Mouse (Mus musculus): ENCODE results near the gene Srrm4. TPM values are rescaled to one million over a fixed set of nuclear protein-coding genes. Genes with fewer than 3 reads are reported as not detected.

Srrm4 gene
- polyA plus RNA-seq, 1 experiment from 2014 or later: 0.58 TPM

DNA sequence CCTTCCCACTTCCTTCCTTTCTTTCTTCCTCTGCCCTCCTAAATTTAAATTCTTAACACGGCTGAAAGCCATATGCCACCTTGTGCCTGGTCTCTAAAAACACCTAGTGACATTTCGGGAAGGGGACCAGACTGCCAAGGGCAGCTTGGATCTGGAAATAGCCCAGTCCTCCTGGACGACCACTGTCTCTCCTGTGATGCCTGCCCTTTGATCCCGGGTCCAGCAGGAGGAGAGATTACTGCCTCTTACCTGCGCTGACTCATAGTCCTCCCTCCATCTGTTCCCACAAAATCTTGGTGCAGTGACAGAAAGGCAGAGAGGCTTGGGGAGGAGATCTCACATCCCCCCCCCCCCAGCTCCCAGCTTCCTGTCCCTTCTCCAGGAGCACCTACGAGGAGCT, 27.9 kb downstream of the Srrm4 start:
- 52% methylated on average over 6 of the region's 6 CpGs for WGBS

DNA sequence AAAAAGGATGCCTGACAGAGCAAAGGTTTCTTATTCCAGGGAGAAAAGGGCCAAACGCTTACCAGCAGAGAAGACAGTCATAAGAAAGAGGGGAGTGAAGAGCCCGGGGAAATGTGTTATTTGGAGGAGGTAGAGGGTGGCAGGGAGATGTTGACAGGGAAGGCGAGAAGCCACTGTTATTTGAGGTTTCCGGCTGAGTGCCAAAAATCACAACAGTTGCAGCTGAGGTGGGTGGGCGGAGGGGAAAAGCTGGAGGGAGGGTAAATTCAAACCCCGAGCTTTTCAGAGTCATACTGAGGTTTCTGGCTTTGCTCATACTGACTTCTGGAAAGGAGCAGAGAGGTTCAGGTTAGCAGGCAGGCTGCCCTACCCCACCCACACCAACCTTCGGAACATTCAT, 32.5 kb downstream of the Srrm4 start:
- H3K9ac ChIP-seq (ENCODE audit: low read length): no peak overlapping the region
- no peak for ATAC-seq (ENCODE audit: low read depth)
- H3K4me1 ChIP-seq (replicated peaks; ENCODE audit: control insufficient read depth, insufficient read depth, low read length): no peaks in the 10 kb centered on the region
- no peaks in the 10 kb centered on the region for H3K27me3 ChIP-seq (ENCODE audit: control insufficient read depth, insufficient read depth, low read depth, low read length)
- no peak overlapping the region for H3K27ac ChIP-seq (ENCODE audit: low read length)
- no peak overlapping the region for H3K4me3 ChIP-seq (ENCODE audit: low read length)
- WGBS: 57% methylated on average over 7 of the region's 7 CpGs
- no peaks in the 10 kb centered on the region for H3K36me3 ChIP-seq (ENCODE audit: control insufficient read depth, insufficient read depth, low read length)
- no peaks in the 10 kb centered on the region for H3K9me3 ChIP-seq (ENCODE audit: control insufficient read depth, low read length)
- H3K4me2 ChIP-seq (ENCODE audit: low read depth, low read length): no peak overlapping the region

More for the DNA sequence above, 27.9 kb downstream of the Srrm4 start:
- Histone ChIP-seq H3K27ac (ENCODE audit: low read length) (no peak overlapping the region), H3K9ac (ENCODE audit: low read length) (no peak overlapping the region), H3K4me2 (ENCODE audit: low read depth, low read length) (no peak overlapping the region), H3K36me3 (ENCODE audit: control insufficient read depth, insufficient read depth, low read length) (no peaks in the 10 kb centered on the region), H3K4me1 (replicated peaks; ENCODE audit: control insufficient read depth, insufficient read depth, low read length) (no peaks in the 10 kb centered on the region), H3K9me3 (ENCODE audit: control insufficient read depth, low read length) (no peaks in the 10 kb centered on the region), H3K27me3 (ENCODE audit: control insufficient read depth, insufficient read depth, low read depth, low read length) (no peaks in the 10 kb centered on the region), H3K4me3 (ENCODE audit: low read length) (no peak overlapping the region)
- no peak for ATAC-seq (ENCODE audit: low read depth)

DNA sequence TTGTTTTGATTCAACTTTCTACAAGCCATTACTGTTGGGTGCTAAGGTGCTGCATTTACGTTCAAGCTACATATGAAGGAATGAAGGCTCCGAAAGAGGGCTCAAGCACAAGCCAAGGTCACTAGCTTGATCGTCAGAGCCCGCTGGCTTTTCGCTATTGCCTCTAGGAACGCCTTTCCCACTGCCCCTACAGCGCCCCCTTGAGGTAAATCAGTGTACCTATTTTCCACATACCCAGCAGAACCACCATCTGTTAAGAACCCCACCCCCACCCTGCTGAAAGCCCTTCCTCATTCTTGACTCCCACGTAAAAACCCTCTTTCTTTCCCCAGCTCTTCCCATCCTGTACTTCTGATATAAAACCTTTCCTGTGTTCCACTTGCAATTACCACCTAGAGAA, 35.0 kb downstream of the Srrm4 start:
- no peaks in the 10 kb centered on the region for H3K9me3 ChIP-seq (ENCODE audit: control insufficient read depth, low read length)
- no peaks in the 10 kb centered on the region for H3K27me3 ChIP-seq (ENCODE audit: control insufficient read depth, insufficient read depth, low read depth, low read length)
- no peak for ATAC-seq (ENCODE audit: low read depth)
- WGBS: 44% methylated on average over 8 of the region's 8 CpGs
- no peaks in the 10 kb centered on the region for H3K4me1 ChIP-seq (replicated peaks; ENCODE audit: control insufficient read depth, insufficient read depth, low read length)
- no peaks in the 10 kb centered on the region for H3K36me3 ChIP-seq (ENCODE audit: control insufficient read depth, insufficient read depth, low read length)
- no peak overlapping the region for H3K27ac ChIP-seq (ENCODE audit: low read length)
- no peak overlapping the region for H3K4me3 ChIP-seq (ENCODE audit: low read length)
- no peak overlapping the region for H3K4me2 ChIP-seq (ENCODE audit: low read depth, low read length)
- no peak overlapping the region for H3K9ac ChIP-seq (ENCODE audit: low read length)

DNA sequence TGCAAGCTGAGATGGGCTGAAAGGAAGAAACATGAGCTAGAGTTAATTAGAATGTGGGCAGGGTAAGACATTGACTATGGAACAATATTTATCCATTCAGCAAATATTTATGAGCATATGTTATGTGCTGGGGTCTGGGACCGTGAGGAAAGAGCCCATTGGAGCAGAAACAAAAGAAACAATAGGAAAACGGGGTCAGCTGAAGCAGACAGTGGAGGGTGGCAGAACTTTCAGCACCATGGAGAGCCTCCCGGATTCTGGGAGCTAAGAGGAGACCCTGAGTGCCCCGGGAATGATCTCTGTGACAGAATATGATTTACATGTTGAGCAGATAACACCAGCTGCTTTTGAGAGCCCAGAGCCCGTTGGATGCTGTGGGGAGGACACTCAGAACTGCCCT, 37.7 kb downstream of the Srrm4 start:
- no peak overlapping the region for H3K4me2 ChIP-seq (ENCODE audit: low read depth, low read length)
- no peaks in the 10 kb centered on the region for H3K36me3 ChIP-seq (ENCODE audit: control insufficient read depth, insufficient read depth, low read length)
- H3K9ac ChIP-seq (ENCODE audit: low read length): no peak overlapping the region
- H3K27ac ChIP-seq (ENCODE audit: low read length): no peak overlapping the region
- WGBS: 11% methylated on average over 5 of the region's 5 CpGs
- H3K4me1 ChIP-seq (replicated peaks; ENCODE audit: control insufficient read depth, insufficient read depth, low read length): no peaks in the 10 kb centered on the region
- H3K9me3 ChIP-seq (ENCODE audit: control insufficient read depth, low read length): no peaks in the 10 kb centered on the region
- no peak for ATAC-seq (ENCODE audit: low read depth)
- H3K27me3 ChIP-seq (ENCODE audit: control insufficient read depth, insufficient read depth, low read depth, low read length): no peaks in the 10 kb centered on the region
- no peak overlapping the region for H3K4me3 ChIP-seq (ENCODE audit: low read length)

DNA sequence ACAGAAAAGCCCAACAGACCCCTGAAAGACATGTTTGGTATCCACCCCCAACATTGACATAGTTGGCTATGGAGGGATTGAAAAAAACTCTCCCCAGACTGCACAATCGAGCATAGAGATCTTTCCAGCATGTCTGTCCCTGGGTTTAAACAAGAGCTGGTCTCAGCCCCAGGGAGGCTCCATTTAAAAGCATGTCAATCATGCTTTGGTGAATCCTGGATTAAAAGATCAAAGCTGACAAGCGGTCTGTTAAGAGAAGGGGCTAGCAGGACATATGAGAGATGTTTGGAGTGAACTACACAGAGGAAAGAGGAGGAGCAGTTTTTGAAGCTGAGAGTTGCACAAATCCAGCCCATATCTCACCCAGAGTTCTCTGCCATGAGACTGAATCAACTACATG, 38.5 kb downstream of the Srrm4 start:
- H3K9me3 ChIP-seq (ENCODE audit: control insufficient read depth, low read length): no peaks in the 10 kb centered on the region
- no peaks in the 10 kb centered on the region for H3K4me1 ChIP-seq (replicated peaks; ENCODE audit: control insufficient read depth, insufficient read depth, low read length)
- H3K27me3 ChIP-seq (ENCODE audit: control insufficient read depth, insufficient read depth, low read depth, low read length): no peaks in the 10 kb centered on the region
- no peak overlapping the region for H3K9ac ChIP-seq (ENCODE audit: low read length)
- no peaks in the 10 kb centered on the region for H3K36me3 ChIP-seq (ENCODE audit: control insufficient read depth, insufficient read depth, low read length)
- no peak overlapping the region for H3K27ac ChIP-seq (ENCODE audit: low read length)
- 54% methylated on average over 2 of the region's 2 CpGs for WGBS
- ATAC-seq (ENCODE audit: low read depth): no peak
- H3K4me2 ChIP-seq (ENCODE audit: low read depth, low read length): no peak overlapping the region
- no peak overlapping the region for H3K4me3 ChIP-seq (ENCODE audit: low read length)

DNA sequence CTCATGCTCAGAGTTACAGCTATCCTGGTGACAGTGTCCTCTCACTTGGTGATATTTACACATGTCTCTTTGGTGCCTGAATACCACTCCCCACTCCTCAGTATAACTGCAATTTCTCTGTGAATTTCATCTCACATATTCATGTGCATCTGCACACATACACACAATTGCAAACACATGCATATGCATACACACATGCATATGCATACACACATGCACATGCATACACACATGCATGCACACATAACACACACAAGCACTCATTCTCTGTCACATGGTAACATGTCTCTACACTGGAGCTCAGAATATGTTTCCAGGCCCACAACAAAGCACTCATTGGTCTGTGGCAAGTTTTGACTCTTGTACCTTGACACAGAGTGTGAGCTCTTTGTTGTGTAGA, 39.0 kb downstream of the Srrm4 start:
- no peaks in the 10 kb centered on the region for H3K9me3 ChIP-seq (ENCODE audit: control insufficient read depth, low read length)
- H3K27me3 ChIP-seq (ENCODE audit: control insufficient read depth, insufficient read depth, low read depth, low read length): no peaks in the 10 kb centered on the region
- H3K36me3 ChIP-seq (ENCODE audit: control insufficient read depth, insufficient read depth, low read length): no peaks in the 10 kb centered on the region
- no peak overlapping the region for H3K4me3 ChIP-seq (ENCODE audit: low read length)
- H3K4me1 ChIP-seq (replicated peaks; ENCODE audit: control insufficient read depth, insufficient read depth, low read length): no peaks in the 10 kb centered on the region
- H3K4me2 ChIP-seq (ENCODE audit: low read depth, low read length): no peak overlapping the region
- H3K9ac ChIP-seq (ENCODE audit: low read length): no peak overlapping the region
- no peak for ATAC-seq (ENCODE audit: low read depth)
- no peak overlapping the region for H3K27ac ChIP-seq (ENCODE audit: low read length)

DNA sequence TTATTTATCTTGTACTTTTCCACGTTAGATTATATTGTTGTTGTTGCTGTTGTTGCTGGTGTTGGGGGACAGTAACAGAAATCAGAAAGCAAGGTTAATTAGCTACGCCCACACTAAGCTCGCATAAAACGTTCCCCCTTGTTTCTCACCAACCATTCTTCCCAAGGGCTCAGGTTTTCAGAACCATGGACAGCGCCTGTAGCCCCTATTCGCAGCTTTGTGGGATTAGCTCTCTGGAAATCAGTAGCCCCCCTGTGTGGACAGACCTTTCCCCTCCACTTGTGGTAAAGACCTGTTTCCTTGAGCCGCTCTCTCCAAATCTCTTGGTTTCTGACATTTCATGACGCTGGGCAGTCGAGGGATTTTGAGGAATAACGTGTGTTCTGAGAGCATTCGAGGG, 45.9 kb downstream of the Srrm4 start:
- H3K4me2 ChIP-seq (ENCODE audit: low read depth, low read length): no peak overlapping the region
- H3K36me3 ChIP-seq (ENCODE audit: control insufficient read depth, insufficient read depth, low read length): no peaks in the 10 kb centered on the region
- no peak for ATAC-seq (ENCODE audit: low read depth)
- no peak overlapping the region for H3K9ac ChIP-seq (ENCODE audit: low read length)
- 37% methylated on average over 11 of the region's 11 CpGs for WGBS
- no peaks in the 10 kb centered on the region for H3K4me1 ChIP-seq (replicated peaks; ENCODE audit: control insufficient read depth, insufficient read depth, low read length)
- H3K27ac ChIP-seq (ENCODE audit: low read length): no peak overlapping the region
- H3K27me3 ChIP-seq (ENCODE audit: control insufficient read depth, insufficient read depth, low read depth, low read length): no peaks in the 10 kb centered on the region
- no peak overlapping the region for H3K4me3 ChIP-seq (ENCODE audit: low read length)
- peaks cover 2% of the 10 kb centered on the region; the same call in 1 of the 2 replicates for H3K9me3 ChIP-seq (ENCODE audit: control insufficient read depth, low read length)

DNA sequence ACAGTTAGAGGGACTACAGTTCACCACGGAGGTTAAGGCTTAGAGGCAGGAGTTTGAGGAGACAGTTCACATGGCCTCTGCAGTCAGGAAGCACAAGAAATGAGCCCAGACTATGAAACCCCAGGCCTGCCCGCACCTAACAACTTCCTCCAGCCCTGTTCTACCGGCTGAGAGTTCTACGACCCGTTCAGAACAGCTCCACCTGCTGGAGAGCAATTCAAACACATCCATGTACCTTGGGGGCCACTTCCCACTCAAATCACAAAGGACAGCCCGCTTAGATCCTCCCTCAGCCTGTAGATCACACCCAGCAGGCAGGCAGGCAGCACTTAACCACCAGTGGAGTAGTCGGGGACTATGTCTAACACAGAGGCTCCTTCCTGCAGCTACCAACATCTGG, 49.3 kb downstream of the Srrm4 start:
- WGBS: 50% methylated on average over 7 of the region's 7 CpGs
- Histone ChIP-seq H3K4me1 (replicated peaks; ENCODE audit: control insufficient read depth, insufficient read depth, low read length) (no peaks in the 10 kb centered on the region), H3K27me3 (ENCODE audit: control insufficient read depth, insufficient read depth, low read depth, low read length) (no peaks in the 10 kb centered on the region), H3K9ac (ENCODE audit: low read length) (no peak overlapping the region), H3K9me3 (ENCODE audit: control insufficient read depth, low read length) (peaks cover 5% of the 10 kb centered on the region; the same call in 1 of the 2 replicates), H3K4me2 (ENCODE audit: low read depth, low read length) (no peak overlapping the region), H3K36me3 (ENCODE audit: control insufficient read depth, insufficient read depth, low read length) (no peaks in the 10 kb centered on the region), H3K27ac (ENCODE audit: low read length) (no peak overlapping the region), H3K4me3 (ENCODE audit: low read length) (no peak overlapping the region)
- no peak for ATAC-seq (ENCODE audit: low read depth)

DNA sequence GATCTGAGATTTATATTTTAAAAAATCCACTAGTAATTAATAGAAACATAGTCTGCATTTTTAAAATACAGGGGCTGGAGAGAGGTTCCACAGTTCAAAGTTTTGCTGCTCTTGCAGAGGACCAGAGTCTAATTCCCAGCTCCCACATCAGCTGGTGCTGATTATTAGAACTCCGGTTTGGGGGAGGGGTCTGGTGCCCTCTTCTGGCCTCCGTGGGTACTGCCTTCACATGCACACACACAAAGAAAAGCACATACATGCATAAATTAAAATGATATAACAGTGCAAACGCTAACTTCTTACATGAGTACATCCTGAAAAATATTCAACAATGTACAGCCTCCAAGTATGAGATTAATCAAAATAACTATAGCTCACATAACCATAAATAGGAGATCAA, 50.5 kb downstream of the Srrm4 start:
- Histone ChIP-seq H3K9me3 (ENCODE audit: control insufficient read depth, low read length) (peaks cover 2% of the 10 kb centered on the region; the same call in 1 of the 2 replicates), H3K4me3 (ENCODE audit: low read length) (no peak overlapping the region), H3K9ac (ENCODE audit: low read length) (no peak overlapping the region), H3K4me2 (ENCODE audit: low read depth, low read length) (no peak overlapping the region), H3K36me3 (ENCODE audit: control insufficient read depth, insufficient read depth, low read length) (no peaks in the 10 kb centered on the region), H3K27me3 (ENCODE audit: control insufficient read depth, insufficient read depth, low read depth, low read length) (no peaks in the 10 kb centered on the region), H3K27ac (ENCODE audit: low read length) (no peak overlapping the region), H3K4me1 (replicated peaks; ENCODE audit: control insufficient read depth, insufficient read depth, low read length) (no peaks in the 10 kb centered on the region)
- ATAC-seq (ENCODE audit: low read depth): no peak
- WGBS: 83% methylated on average over 3 of the region's 3 CpGs

DNA sequence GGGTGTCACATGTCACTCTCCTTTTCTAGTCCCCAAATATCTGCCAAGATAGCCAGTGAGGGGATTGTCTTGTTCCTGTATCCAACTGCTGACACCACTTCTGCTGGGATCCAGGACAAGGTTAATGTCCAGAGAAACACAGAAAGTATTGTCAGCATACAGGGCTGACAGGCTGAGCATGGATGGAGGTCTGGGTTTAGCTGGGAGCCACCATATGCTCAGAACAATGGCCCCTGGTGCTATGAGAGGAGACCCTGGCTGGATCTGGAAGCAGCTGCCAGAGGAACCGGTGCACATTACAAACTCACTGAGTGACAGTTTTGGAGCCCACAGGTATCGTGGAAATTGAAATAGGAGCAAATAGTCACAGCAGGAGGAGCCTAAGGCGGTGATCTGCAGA, 52.3 kb downstream of the Srrm4 start:
- H3K36me3 ChIP-seq (ENCODE audit: control insufficient read depth, insufficient read depth, low read length): no peaks in the 10 kb centered on the region
- H3K27ac ChIP-seq (ENCODE audit: low read length): no peak overlapping the region
- no peaks in the 10 kb centered on the region for H3K4me1 ChIP-seq (replicated peaks; ENCODE audit: control insufficient read depth, insufficient read depth, low read length)
- WGBS: 54% methylated on average over 3 of the region's 3 CpGs
- ATAC-seq (ENCODE audit: low read depth): no peak
- no peak overlapping the region for H3K4me3 ChIP-seq (ENCODE audit: low read length)
- peaks cover 2% of the 10 kb centered on the region; the same call in 1 of the 2 replicates for H3K9me3 ChIP-seq (ENCODE audit: control insufficient read depth, low read length)
- no peak overlapping the region for H3K4me2 ChIP-seq (ENCODE audit: low read depth, low read length)
- H3K9ac ChIP-seq (ENCODE audit: low read length): no peak overlapping the region
- no peaks in the 10 kb centered on the region for H3K27me3 ChIP-seq (ENCODE audit: control insufficient read depth, insufficient read depth, low read depth, low read length)

Measured in lung, embryonic 16.5 days (tissue).